Mouse (Mus musculus) left cerebral cortex, postnatal 10 days (tissue): ENCODE results near the gene Hs6st2. TPM values are rescaled to one million over a fixed set of nuclear protein-coding genes. Genes with fewer than 3 reads are reported as not detected.

ENCODE experiments used
- DNase-seq, 2 experiments: peaks; one replicate each; pipeline ENCODE4 v3.0.0; 2021 to 2022; ENCODE audit warnings: low spot score in 2 of 2, mixed read lengths in 1 of 2; ENCODE audit errors: extremely low spot score in 1 of 2
- intact Hi-C: fragments of 180-260 bp; cut with DNase I; formaldehyde crosslinking; loops from one replicate; pipeline ENCODE4 v1.15.1; 2025
- total RNA-seq, 2 experiments: library from RNA; stranded (reverse); gene quantifications; 2 replicates each; pipeline ENCODE4 v1.2.3; 2021

The Hs6st2 gene
- total RNA-seq, 2 experiments from 2014 or later = 64.4 to 77.5 TPM

DNA sequence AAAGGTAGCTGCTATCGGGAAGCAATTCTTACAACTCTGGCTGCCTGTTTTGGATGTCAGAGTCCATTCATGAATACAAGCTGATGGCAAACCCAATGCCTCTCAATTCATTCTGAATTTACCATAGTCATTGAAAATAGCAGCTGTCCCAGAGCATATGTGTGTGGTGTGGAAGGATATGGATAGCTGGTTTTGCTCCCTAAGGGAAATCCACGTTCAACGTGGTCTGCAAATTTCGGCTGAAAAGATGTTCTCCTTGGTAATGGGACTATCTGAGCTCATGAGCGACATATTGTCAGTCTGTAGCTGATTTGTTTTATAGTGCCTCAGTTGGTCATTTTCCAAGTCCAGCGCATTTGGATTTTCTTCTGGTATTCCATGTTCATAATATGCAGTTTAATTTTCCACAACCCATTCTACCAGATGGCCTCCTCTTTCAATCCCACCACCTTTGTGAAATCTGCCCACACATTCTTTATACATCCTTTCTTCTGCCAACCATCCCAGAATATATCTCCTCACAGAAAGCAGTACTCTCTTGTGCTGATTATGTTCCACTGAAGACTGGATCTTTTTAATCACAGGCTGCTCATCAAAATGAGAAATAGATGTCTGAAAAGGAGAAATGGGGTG is 75.3 kb downstream of the Hs6st2 start:
- DNase-seq = peak in 1 of 2 experiments; percentile 23
- intact Hi-C loops = no loop called here

DNA sequence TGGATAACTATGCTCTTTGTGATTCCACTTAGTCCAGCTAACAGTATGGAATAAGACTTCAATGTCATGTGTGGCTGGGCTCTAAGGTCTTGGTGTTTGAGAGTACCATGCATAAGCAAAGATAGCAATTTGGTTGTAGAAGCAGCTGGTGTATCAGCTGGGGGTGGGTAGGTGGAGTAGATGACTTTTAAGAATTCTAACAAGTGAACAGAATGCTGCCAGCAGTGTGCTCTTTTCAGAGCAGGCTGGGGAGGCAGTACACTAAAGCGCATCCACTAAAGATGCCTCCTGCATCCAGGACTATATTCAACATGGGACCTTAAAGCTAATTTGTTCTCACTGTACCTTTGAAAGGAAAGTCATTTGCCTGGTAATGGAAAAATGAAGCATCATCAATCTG is 88.9 kb downstream of the Hs6st2 start:
- intact Hi-C loops = no loop called here
- no peak for DNase-seq

DNA sequence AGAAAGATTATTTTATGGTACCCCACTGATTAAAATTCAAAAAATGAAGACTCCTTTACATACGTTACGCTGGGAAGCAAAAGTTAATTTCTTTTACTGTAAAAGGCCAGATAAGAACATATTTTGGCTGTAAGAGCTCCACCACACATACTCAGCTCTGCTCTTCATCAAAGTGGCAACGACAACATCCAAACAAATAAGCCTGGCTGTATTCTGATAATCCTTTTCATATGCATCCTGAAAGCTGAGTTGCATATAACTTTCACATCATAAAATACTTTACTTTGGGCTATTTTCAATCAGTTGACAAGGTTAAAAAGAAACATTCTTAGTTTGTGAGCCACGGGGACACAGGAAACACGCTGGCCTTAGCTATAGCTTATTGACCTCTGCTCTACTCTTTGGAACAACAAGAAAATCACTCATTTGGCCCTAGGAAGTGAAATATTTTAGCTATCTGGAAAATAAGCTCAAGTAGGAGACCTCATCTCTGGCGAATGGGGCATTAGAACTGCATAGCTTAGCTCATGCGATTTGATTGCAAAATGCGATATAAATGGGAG is 91.1 kb downstream of the Hs6st2 start:
- intact Hi-C loops = no loop called here
- no peak for DNase-seq

DNA sequence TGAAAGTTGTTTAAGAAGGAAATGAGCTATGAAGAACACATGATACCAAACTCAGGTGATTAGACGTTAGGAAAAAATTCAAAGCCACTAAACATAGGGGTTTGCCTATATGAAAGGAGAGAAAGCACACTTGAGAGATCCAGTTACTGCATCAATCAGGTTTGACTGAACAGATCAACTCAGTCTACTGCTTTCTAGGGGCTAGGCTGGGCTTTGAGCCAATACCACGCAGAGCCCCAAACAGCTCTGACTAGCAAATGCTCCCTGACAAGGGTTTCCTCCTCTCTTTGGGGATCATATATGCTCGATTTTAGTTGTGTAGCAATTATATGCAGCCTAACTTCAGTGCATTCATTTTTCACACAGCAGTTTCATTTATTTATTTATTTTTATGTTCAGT is 96.2 kb downstream of the Hs6st2 start:
- no peak for DNase-seq
- intact Hi-C loops = no loop called here

DNA sequence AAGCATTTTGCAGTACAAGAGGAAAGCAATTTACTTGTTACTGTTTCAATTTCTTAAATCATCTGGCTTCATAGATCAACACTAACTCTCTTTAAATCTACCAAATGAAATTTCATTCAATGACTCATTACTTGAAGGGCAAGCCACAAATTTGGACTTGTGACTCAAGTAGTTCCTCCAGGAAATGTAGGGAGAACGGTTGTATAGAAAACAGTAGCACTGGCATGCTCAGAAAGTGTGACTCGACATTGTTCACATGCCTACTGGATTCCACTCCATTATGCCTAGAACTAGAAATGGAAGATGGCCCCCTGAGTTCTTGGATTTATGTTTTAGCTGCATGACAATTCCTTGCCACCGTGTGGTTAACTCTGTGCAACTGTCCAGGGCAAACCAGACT is 100.0 kb downstream of the Hs6st2 start:
- intact Hi-C loops = no loop called here
- DNase-seq = no peak

DNA sequence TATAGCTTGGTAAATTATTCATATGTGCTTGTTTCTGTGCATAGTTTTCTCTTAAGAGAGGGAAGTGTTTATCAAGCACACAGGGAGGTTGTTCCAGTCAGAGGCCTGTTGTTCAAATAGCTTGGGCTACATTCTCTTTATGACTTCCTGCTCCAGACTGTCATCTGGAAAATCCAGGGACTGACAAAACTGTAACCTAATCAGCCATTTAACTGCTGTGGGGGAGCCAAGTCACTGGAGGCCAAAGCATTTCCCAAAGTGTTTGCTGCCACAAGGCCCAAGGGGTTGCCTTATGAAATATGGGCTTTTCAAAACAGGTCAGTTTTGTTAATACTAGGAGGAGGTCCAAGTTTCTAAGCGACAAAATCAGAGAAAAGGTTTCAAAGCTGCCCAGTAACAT is 119.8 kb downstream of the Hs6st2 start:
- intact Hi-C loops = no loop called here
- no peak for DNase-seq

DNA sequence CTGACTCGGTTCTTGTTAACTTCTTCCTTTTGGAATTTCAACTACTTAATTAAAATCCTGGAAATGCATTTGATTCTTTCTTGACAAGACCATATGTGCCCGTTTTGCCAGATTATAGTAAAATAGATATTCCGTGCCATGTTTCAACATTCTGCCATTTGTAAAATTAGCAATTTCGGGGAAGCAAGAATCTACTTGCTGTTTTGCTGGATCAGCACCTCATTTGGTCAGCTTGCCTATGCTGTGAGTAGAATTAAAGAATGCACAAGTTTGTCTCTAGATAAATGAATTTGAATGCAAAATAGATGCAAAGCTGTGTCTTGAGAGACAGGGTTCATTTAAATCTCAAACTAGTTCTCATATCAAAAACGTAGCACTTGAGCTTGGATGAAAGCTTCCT is 142.0 kb downstream of the Hs6st2 start:
- intact Hi-C loops = no loop called here
- no peak for DNase-seq

DNA sequence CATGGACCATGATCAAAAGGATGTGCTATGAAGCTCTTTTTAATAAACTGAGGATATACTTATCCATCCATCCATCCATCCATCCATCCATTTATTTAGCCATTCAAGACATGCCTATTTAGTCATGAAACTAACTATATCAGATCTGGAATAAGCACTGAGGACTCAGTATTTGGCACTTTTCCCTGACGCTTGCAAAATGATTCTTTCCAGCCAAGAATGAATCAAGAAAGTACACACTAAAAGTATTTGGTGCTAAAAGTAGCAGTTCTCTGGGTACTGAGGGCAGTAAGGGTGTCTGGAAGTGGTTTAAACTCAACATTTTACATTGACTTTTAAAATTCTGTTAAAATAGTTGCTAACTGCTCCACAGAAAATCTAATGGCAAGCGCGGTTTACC is 144.6 kb downstream of the Hs6st2 start:
- no peak for DNase-seq
- intact Hi-C loops = no loop called here

DNA sequence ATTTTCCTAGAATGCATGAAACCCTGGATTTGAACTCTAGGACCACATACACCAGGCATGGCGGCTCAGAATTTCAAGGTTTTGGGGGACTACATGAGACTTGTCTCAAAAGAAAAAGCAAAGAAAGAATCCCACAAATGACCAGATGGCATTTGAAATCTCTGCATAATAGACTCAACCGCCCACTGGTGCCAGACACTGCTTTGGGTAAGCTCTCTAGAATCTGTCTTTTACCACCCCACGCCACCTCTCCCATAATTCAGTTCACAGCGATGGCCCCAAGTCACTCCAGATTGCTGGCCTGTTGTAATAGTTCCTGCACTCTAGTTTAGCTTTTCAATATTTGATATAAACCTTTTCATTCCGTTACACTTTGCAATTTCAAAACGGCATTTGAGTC is 146.4 kb downstream of the Hs6st2 start:
- no peak for DNase-seq
- intact Hi-C loops = no loop called here

DNA sequence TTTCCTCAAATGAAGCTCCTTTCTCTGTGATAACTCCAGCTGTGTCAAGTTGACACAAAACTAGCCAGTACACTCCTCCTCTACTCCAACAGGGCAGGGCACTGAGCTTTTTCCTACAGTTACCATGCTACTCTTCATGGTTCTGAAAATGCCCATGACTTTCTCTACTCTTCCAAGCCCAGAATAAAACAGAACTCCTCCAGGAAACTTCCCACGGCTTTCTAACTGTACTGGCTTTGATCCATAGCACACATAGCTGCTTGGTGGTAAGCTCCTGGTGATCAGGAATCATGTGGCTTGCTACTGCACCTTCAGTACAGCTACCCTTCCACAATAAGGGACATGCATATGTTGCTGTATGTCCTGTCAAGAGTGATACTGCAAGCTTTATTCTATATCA is 150.5 kb downstream of the Hs6st2 start:
- intact Hi-C loops = no loop called here

DNA sequence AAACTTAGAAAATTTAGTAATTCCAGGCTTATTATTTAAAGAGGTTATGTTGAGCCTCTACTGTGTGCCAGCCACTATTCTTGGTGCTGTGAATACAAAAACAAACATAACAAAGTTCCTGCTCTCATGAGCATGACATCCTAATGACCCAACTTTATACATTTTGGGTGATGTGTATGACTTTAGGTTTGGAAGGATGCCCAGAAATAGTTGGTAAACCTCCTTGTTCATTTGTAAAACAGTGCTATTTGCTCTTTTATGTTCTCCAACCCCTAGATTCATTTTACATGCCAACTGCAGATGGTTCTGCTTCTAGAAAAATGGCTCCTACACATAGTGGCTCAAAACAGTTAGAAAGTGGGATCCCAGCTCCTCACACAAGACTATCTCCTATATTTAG is 153.1 kb downstream of the Hs6st2 start:
- intact Hi-C loops = no loop called here
- no peak for DNase-seq

More for the DNA sequence above, 150.5 kb downstream of the Hs6st2 start:
- DNase-seq = no peak

DNA sequence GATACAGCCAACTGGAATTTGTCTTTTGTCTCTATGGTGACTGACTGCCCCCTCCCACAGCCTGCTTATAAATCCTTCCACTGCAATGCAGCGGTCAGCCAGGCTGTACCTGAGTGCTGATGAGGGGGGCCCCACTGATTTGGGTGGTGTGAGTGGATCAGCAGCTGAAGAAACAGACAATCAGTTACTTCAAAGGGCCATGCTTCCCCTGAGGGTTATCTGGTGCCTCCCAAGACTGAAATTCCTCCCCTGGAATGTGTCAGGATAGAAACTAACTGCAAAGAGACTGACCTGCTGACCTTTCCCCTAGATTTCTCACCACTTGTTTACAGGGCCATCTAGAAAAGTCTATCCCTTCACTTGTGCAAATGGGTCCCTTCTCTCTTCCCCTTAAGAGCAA is 166.8 kb downstream of the Hs6st2 start:
- no peak for DNase-seq

DNA sequence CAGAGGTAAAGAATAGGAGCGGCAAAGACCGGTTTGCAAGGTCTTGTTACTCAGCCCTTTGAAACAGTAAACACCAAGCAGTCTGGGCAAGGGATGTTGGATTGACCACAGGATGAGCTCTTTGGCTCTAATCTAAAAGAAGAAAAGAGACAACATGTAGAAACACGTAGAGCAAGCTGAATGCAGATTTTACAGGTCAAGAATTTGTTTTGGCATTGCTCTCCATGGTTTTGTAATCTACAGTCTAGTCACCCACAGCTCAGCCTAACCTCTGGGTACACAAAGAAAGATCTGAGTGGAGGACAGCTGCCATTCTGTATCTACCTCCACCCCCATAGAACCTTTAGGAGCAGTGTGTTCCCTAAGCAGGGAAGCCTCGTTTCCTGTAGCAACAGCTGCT is 175.1 kb downstream of the Hs6st2 start:
- no peak for DNase-seq
- intact Hi-C loops = loop anchor here (10.0 kb wide), 1 partner anchor 178 kb away; the partner anchor contains the start of gene Hs6st2

More for the DNA sequence above, 166.8 kb downstream of the Hs6st2 start:
- intact Hi-C loops = no loop called here

DNA sequence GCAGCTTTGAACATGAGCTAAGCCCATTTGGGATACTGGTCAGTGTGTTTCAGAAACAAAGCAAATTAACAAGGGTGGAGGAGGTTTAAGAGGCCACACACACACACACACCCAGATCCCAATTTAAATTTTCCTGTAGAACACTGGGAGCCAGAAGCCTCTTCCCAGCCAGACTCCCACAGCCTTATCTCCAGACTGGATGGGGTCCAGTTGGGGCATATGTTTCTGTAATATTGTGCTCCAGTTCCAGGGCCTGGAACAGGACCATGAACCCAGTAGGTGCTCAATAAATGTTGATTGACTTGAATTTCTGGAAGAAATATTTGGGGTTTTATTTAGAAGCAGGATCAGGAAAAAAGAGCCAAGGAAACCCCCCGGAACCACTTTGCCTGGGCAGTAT is 176.0 kb downstream of the Hs6st2 start:
- DNase-seq = no peak
- intact Hi-C loops = loop anchor here (10.0 kb wide), 1 partner anchor 179 kb away; the partner anchor contains the start of gene Hs6st2

DNA sequence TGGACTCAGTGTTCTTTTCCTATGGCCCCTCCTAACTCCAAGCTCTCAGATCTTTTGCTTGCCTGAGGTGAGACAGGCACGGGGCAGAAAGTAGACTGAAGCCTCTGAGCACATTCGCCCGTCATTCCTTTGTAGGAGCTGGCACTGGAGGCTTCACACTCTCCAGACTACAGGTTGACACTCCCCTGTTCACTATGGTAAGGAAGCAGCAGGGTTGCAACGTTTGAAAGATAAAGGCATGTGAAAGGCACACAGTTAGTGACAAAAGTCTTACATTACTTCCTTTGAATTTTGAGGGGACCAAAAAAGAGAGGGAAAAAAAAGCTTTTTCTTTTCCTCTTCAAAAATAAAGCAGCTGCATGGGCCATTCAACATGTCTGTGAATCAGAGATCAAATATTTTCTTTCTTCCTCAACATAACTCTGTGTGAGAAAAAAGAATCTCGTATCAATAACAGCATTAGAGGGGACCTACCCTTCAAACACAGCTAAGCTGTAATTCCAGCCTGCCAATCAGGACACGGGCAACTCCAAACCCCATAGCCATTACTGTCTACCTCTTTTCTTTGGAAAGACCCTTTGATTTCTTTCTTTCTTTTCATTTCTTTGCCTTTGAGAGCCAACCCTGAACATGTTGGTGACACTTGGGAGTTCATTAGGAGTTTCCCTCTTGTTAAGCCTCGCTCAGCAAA is 177.7 kb downstream of the Hs6st2 start:
- intact Hi-C loops = loop anchor here (10.0 kb wide), 1 partner anchor 181 kb away; the partner anchor contains the start of gene Hs6st2
- no peak for DNase-seq

DNA sequence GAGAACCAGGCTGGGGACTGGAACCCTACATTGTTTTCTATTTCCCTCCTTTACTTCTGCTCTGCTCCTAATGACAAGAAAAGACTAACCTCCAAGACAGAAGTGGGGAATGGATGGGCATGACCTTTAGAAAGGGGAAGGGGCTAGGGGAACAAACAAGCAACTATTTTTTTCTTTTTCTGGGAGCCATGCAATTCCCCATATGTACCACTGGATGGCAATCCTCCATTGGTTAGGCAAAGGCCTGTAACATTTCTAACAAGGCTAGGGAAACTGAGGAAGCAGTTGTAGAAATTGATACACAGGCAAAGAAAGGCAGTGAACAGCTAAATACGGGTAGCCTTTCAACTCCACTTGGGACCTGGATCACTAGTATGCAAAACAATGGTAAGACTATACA is 183.8 kb downstream of the Hs6st2 start:
- intact Hi-C loops = loop anchor here (10.0 kb wide), 1 partner anchor 417 kb away; no protein-coding TSS in a partner anchor

DNA sequence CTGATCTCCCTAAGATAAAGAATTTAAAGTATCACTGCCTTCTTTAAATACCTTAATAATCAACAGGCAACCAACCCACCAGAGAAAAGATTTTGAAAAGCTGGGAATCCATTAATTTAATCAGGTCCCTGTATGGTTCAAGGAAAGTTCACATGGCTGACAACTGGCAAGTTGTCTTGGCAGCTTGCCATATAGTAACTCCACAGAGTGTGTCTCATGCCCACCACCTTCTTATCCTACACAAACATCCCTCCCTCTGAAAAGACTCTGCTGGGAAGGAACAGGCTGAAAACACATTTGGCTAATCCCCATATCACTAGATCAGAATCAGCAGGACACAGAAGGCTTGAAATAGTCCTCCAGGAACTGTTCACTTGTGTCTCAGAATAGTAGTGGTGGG is 193.3 kb downstream of the Hs6st2 start:
- DNase-seq = no peak
- intact Hi-C loops = loop anchor here (10.0 kb wide), 1 partner anchor 84 kb away; no protein-coding TSS in a partner anchor

More for the DNA sequence above, 183.8 kb downstream of the Hs6st2 start:
- no peak for DNase-seq

DNA sequence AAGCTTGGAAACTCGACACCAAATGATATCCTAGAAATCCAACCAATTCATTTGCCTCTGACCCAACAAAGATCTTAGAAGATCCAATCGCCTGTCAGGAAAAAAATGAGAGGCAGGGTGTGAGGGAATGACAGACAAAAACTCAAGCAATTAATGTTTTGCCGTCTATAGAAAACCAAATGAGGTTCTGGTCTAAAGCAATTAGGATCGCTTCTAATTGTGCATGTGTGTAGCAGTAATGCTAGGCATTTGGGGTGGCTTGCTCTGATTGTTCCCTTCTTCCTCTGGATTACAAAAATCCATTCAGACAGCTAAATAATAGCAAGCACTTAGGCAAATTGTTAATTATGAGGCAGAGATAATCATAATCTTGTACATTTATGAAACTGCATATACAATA is 212.2 kb downstream of the Hs6st2 start:
- intact Hi-C loops = no loop called here
- DNase-seq = no peak

DNA sequence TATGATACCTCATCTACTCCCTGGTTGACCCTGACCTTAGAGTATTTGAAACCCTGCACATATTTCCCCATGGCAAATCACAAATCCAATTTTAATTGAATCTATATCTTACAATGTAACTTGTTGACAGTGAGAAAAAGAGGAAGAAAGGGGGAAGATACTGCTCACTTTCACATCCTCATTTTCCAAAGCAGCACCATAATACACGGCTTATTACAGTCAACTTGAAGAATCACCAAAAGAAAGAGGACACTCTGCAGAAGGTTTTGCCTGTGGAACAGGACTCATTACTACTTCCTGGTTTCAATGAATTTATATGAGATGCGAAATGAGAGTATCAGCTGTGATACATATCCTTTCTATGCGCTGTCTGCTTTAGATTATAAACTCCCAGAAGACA is 220.2 kb downstream of the Hs6st2 start:
- intact Hi-C loops = no loop called here
- no peak for DNase-seq

DNA sequence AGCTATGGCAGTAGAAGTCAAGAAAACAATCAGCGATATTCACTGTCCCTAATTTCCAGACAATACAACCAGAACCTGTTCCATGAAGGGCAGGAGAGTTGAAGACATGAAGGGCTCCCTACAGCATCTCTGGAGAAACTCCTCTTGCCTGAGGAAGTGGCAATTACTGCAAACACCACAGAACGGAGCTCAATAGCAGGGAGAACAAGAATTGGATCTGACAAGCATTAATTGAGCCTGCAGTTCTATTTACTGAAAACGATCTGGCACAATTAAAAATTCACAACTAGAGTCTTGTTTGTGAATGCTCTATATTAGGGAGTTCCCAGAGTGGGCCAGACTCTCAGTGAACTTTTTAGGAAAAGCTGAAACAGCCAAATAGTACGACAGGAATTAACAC is 238.3 kb downstream of the Hs6st2 start:
- no peak for DNase-seq
- intact Hi-C loops = no loop called here
